Mouse (Mus musculus) lung, postnatal 10 days (tissue): ENCODE measurements around the gene Pdhx.

Experiments used
- DNase-seq: peaks from one replicate; pipeline ENCODE4 v3.0.0; 2021

Pdhx gene

GRCm38 (mm10) chr2:103073219-103073982, at the start of gene Pdhx, which contains the start of gene Apip:
Gene Pdhx, minus strand, starts transcription at chr2:103073513.
Gene Apip, plus strand, starts transcription at chr2:103073675.
- peak; percentile 100 for DNase-seq

- DNase-seq = no peak
Measured at GRCm38 (mm10) chr2:103119197-103119854, 46.0 kb upstream of the Pdhx start.

GRCm38 (mm10) chr2:103118324-103119196, 45.2 kb upstream of the Pdhx start:
- DNase-seq = no peak

DNA sequence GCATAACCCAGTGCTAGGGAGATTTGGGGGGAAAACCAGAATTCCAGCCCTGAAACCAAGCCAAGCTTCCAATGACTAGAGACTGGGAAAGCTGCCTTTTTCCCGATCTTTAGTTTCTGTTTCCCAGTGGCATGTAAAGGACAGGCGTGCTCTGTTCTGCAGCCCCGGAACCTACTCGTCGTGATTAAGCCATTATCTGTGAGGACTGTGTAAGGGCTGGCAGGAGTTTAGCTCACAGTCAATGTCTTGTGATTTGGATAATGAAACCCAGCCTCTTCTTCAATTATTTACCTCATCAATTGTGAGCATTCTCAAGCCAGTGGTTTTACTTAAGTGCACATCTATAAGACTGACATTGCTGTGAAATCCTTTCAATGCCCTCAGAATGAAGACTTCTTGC, 43.9 kb upstream of the Pdhx start:
- no peak for DNase-seq

DNA sequence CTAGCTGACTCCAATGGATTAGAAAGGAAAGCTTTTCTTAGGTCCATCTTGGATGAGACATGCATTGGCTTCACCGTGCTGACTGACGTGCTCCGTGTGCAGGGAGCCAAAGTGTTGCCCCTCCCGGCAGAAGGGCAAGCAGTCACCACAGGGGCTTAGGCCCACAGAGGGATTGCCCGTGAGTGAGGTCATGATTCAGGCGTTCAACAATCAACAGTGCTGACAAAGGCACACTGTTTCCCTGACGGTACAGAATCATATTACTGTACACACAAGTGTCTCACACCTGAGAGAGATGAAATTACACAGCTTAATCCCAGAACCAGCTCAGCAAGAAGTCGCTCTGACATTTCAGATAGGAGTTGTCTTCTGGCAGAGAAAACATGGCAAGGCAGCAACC, 38.4 kb upstream of the Pdhx start:
- no peak for DNase-seq

- DNase-seq = no peak
Measured at GRCm38 (mm10) chr2:103106172-103106571, 32.9 kb upstream of the Pdhx start.

GRCm38 (mm10) chr2:103102595-103102994, 29.3 kb upstream of the Pdhx start:
- no peak for DNase-seq

- no peak for DNase-seq
Measured at GRCm38 (mm10) chr2:103089521-103089920, 16.2 kb upstream of the Pdhx start.

DNA sequence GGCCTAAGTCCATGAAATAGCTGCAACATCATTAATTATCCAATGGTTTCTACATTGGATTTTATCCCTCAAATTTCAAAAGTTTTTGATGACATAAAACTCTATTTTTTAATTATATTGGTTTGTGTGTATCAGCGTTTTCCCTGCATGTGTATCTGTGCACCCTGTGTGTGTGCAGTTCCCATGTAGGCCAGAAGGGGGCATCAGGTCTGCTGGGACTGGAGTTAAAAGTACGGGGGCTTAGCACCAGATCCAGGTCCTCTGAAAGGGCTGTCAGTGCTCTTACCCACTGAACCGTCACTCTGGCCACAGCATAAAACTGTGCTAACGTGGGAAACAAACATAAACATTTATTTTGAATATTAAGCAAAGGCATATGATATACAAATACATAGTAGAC, 14.8 kb upstream of the Pdhx start:
- no peak for DNase-seq

GRCm38 (mm10) chr2:103086432-103086831, 13.1 kb upstream of the Pdhx start:
- DNase-seq = peak; percentile 55

DNA sequence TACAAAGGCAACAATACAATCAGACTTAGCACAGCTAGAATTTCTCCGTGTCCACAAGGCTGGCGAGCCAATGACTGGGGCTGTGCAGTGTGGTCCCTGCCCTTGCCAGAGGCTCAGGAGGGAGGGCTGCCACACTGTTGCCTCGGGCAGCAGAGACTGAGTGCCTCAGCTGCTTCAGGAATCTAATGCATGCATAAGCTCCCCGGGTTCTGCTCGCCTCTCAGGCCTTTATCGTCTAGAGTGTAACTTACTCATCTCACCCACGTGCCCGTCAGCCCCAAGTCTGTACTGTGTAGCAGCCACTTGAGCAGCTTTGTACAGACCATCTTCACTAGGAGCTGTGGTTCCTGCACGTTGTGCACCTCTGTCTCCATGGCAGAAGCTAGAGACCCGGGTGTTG, 12.3 kb upstream of the Pdhx start:
- no peak for DNase-seq

DNA sequence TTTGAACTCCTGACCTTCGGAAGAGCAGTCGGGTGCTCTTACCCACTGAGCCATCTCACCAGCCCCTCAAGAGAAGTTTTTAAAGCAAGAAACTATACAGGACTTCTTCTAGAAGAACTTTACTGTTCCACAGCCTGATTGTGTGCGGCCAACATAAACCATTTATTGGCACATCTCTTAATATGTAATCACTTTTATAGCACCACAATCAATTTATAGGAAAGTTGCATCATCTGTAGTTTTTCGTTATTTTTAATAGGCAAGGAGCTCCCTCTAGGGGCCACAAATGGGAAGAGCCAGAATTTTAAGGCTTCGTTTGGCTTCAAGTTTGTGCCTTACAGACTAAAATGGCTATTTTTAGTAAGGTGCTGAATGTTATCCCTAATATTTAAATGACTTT, 11.1 kb upstream of the Pdhx start:
- peak; percentile 31 for DNase-seq

GRCm38 (mm10) chr2:103082853-103083252, 9.5 kb upstream of the Pdhx start:
- peak; percentile 54 for DNase-seq

DNA sequence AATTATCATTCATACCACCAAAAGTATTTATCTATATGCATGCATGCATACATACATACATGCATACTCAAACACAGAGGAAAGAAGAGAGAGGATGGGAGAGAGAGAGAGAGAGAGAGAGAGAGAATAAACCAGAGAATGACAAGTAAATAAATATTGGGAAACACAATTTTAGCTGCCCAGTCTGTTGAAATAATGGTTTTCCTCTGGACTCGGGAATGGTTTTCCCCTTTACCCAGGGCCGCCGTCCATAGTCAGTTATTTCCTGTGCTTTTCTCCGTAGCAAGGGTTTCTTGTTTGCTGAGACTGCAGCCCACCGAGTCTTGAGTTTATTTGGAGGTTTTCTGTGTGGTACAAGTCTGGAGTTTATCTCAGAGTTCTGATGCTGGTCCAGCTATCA, 8.4 kb upstream of the Pdhx start:
- DNase-seq = no peak

- DNase-seq = peak; percentile 23
Measured at GRCm38 (mm10) chr2:103081117-103081516, 7.8 kb upstream of the Pdhx start.

GRCm38 (mm10) chr2:103070586-103070985, 2.7 kb downstream of the Pdhx start:
- DNase-seq = no peak

DNA sequence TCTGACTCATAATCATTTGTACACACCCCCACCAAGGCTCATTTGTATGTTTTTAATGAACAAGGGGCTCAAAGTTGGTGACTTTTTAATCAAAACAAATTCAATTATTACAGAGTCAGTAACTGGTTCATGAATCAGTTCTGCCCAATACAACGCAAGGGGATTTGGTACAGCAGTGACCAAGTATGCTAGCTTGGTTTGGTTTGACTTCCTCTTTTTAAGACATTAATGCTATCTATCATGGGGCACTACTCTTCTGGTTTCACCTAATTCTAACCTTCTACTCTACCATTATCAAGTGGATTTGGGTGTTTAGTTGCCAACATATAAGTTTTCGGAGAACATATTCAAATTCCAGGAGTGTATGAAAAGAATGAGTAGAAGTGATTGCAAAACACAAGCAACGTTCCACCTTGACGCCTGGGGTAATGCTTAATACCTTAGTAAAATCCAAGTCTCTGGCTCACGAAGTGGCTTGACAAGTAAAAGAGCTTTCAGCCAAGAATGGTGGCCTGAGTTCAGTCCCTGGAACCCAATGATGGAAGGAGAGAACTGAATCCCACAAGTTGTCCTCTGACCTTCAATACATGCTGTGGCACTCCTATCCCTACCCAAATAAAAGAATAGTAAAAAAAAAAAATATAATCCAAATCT, 3.4 kb downstream of the Pdhx start:
- DNase-seq = no peak

- no peak for DNase-seq
Measured at GRCm38 (mm10) chr2:103068602-103069001, 4.7 kb downstream of the Pdhx start.

- DNase-seq = no peak
Measured at GRCm38 (mm10) chr2:103067552-103068207, 5.6 kb downstream of the Pdhx start.

DNA sequence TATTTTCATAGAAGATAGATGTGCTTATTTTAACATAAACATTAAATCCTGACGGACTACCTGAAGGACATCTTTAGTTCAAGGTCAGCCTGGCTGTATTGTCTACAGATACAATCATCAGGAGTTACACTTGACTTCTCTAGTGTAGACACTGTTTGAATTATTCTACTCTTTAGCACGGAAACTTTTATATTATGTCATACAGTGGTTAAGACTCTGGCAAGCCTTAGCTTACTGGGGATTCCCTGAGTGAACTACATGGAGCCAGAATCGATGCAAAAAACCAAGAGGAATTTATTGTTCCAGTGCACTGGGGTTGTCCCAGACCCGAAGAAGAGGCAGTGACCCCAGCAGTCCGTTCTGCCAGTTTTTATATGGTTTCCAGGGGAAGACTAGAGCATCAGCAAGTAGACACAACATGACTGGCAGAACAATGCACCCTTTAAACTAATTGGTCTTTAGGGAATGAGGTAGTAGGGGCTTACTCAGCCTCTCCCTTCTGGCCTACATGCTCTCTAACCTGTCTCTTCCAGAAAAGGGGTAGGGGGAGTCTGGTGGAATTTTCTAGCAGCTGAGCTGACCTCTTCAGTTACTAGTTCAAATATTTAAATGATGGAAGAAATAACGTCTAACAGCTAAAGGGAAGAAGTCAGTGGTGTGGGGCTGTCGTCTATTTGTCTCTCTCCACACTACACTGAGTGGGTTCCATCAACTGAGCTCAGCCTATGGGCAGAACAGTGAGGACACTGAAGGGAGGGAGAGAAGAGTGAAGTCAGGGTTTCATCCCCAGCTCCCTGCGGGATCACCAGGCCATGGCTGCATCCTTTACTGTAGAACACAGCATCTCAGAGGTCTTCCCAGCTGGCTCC, 6.4 kb downstream of the Pdhx start:
- DNase-seq = no peak

- peak; percentile 73 for DNase-seq
Measured at GRCm38 (mm10) chr2:103062865-103063264, 10.4 kb downstream of the Pdhx start.
